Mouse (Mus musculus): Measurements from ENCODE around the gene Fah.
A peak's percentile ranks its signal among the peaks of the same experiment; 100 is the strongest.

Gene Fah

DNA sequence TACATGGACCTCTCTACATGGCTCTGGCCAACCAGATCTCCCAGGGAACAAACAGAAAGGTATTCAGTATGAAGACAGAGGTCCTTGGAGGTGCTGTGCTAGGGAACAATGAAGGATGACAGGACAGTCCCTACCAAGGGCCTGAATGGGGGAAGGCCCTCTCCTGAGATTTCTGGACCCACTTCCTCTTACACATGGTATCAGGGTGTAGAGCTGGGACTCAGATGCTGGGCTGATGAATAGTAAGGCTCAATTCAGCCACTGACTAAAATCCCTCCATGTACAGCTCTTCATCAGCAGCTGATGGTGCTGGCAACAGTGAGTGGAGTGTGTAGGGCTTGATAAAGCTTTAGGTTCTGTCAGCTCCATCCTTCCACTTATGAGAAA, 11.6 kb downstream of the Fah start:
- no peak for DNase-seq (ENCODE audit: low spot score)

DNA sequence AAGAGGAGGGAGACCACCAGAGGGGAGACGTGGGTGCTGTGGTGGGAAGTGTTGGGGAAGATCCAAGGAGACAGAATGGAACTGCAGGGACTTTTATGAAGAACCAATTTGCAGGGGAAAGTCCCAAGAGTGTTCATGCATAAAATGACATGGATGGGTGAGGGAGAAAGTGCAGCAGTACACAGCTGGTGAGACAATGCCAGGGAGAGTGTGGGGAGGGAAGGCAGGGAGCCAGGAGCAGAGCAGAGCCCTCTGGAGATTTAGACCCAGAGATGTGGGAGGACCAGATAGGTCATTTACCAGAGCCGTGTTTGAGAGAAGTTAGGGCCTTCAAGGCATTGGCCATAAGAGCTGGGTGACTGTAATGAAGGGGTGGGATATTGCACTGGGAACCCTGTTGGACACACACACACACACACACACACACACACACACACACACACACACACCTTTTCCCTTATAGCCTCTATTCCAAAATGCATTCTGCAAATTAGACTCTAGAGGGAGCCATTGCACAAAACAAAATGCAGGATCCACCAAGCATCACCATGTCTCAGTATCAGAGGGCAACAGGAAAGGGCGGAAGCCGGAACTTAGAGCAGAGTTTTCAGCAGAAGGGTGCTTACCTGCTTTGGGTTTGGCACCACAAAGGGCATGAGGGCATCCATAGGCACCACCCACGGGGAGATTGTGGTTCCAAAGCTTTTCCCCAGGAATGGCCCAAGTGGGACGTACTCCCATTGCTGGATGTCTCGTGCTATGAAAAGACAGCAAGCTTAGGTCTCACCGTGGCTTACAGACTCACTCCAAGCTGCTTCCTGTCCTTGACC, 12.2 kb downstream of the Fah start:
- peak; percentile 8 for DNase-seq (ENCODE audit: low spot score)

DNA sequence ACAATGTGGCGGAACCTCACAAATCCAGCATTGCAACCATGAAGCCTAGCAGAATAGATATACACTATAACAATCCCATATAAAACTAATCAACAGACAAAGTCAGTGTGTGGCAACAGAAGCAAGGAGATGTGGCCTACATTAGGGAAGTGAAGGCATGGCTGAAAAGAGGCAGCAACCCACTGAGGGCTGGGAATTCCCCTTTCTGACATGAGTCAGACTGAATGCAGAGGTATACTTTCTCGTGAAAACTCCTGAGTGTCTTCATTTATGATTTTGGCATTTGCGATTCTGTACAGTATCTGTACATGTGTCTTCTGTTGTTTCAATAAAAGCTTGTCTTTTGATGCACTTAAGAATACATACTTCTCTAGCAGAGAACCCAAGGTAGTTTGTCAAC, 15.2 kb downstream of the Fah start:
- DNase-seq (ENCODE audit: low spot score), result no peak

DNA sequence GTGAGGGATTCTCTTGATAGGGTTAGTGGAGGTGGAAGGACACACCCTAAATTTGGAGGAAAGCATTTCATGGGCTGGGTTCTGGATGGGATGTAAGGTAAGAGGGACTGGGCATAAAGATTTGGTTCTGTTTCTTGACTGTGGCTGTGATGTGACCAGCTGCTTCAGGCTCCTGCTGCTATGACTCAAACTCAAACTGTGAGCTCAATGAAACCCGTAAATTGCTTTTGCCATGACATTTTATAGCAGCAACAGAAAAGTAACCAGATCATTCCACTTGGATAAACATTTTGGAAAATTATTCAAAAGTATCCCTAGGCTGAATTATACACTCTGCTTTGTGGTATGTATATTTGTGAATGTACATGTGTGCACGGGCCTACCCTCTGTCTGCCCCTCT, 15.9 kb downstream of the Fah start:
- DNase-seq (ENCODE audit: low spot score), result no peak

DNA sequence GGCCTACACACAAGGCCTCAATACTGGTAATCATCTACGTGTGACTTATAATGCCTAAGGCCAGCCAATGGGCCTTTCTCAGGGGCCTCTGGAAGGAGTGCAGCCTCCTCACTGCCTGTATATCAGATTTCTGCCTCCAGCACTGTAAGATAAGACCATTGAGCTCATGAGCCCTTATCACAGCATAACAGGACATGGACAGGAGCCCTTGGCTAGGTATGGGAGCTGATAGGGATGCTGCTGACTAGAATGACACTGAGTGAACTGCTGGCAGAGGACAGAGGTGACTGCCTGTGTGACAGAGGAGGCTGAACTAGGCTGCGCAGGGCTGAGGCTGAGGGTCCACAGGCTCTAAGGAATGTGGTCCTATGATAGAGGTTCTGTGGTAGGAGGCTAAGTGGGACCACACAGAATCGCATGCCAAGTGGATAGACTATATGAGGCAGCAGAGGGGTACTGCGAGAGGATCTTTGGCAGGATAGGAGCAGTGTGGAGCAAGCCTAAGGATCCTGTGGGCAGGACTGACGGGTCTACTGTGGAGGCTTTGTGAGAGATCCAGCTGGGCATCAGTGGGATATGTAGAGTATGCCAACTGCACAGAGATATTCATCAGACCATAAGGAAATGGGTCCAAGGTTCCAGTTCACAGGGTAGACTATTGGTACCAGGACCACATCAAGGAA, 19.3 kb downstream of the Fah start:
- DNase-seq (ENCODE audit: low spot score), result no peak

DNA sequence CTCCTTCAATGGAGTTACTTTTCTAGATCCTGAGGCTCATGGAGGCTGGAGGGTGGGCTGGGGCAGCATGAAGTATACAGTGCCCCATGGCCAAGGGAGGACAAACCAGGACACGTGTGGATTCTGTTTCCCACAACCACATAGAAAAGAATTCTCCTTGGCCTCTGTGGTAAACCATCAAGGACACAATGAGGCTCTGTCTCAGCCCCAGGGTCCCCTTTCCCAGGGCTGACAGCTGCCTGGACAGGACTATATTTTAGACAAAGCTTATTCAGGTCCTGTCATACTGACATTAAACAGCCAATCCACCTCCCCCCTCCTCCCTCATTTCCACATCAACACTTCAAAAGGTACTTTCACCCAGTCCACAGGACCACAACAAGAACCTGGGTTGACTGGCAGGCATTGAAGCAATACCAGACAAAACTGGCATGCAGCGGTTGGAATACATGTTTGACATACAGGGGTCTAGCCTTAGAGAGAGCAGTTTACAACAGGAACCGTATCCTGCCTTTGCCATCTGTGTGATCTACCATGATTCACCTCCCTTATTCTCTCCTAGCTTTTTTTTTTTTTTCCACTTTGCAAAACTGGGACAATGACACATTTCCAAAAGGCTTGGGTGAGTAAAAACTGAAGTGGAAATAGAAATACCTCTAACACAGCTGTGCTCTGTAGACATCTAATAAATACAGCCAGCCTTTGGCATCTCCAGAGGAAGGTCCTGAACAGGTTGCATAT, 20.0 kb downstream of the Fah start:
- DNase-seq (ENCODE audit: low spot score), result no peak

DNA sequence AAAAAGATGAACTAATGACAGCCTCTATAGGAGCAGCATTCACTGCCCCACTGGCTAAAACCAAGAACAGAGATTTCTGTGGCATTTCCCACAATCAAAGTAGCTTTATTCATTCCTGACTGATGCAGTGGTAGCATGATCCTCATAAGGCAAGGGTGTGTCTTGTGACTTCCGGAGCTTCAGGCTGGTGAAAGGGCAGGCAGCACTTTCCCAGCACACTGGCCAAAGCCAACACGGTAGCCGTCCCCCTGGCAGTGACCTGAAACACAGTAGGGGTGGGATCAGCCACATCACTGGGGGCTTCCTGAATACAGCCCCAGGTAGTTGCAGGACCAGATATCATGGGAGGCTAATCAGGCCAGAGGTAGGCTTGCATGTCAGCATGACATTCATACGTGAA, 21.4 kb downstream of the Fah start:
- DNase-seq (ENCODE audit: low spot score), result no peak

DNA sequence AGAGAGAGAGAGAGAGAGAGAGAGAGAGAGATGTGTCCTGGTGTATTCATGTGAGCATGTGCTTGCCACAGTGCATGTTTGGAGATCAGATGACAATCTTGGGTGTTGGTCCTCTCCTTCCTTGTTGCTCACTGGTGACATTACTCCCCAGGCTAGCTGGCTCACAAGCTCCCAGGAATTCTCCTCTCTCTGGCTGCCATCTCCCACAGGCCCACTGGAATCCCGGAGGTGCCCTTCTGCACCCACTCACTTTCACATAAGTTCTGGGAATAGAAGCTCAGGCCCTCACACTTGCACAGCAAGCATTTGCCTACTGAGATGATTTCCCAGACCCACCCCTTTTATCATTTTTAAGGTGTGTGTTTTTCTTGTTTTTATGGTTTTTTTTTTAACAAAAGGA, 26.8 kb downstream of the Fah start:
- no peak for DNase-seq (ENCODE audit: low spot score)

DNA sequence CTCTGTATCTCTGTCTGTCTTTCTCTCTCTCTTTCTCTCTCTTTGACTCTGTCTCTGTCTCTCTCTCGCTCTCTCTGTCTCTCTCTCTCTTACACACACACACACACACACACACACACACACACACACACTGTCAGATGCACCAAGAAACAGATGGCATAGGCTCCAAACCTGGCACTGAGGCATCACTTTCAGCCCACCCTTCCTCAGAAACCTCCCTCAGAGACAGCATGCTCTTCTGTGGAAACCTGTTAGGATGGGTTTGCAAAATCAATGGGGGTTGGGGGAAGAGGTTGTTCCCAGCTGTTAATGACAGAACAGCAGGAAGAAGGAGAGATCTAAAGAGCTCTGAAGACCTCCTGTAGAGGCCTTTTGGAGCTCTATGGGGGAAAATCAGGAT, 27.7 kb downstream of the Fah start:
- DNase-seq (ENCODE audit: low spot score), result no peak

DNA sequence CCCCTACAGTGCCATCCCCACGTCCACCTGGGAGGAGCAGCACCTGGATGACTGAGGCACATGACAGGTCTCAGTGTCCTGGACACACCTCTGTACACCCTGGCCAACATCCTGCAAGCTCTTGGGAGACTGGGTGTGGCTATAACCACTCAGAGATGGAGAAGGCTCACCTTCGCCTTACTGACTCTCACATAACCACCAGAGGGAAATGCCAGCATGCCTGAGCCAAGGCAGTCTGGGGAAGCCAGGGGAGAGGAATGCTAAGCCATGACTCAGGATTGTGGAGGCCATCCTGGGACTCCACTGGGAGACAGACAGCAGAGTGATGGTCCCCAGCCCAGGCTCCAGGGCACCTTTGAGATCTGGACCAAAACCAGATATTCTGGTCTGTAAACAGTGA, 29.5 kb downstream of the Fah start:
- no peak for DNase-seq (ENCODE audit: low spot score)

DNA sequence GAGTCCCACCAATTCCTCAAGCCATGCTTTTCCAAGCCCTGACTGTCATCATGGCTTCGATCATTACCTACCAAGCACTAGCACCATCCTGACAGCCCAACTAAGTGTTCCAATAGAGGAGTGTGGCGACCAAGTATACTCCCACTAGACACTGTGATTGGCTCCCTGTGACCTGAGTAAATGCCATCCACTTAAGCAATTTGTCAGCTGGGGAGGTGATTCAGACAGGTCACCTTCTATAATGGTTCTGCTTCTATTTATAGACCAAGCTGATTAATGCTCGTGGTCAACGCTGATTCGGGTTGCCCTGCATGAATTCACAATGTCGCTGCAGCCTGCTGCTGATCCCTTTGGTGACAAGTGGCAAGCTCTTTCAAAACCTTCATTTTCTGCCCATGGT, 40.3 kb downstream of the Fah start:
- no peak for DNase-seq (ENCODE audit: low spot score)

DNA sequence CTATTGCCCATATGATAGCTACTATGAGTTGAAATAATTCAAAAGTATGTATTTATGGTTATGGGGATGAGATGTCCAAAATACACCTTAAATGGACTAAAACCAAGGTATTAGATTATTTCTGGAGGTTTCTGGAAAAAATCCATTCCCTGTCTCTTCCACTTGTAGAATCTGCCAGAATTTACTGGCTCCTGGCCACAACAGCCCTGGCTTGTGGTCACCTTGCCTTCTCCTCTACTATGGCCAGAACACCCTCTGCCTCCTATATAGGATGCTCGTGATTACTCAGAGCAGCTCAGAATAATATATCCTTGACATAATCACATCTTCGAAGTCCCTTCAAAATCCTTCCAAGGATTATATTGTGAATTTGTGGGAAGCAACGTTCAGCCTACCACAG, 42.3 kb downstream of the Fah start:
- DNase-seq (ENCODE audit: low spot score), result no peak

DNA sequence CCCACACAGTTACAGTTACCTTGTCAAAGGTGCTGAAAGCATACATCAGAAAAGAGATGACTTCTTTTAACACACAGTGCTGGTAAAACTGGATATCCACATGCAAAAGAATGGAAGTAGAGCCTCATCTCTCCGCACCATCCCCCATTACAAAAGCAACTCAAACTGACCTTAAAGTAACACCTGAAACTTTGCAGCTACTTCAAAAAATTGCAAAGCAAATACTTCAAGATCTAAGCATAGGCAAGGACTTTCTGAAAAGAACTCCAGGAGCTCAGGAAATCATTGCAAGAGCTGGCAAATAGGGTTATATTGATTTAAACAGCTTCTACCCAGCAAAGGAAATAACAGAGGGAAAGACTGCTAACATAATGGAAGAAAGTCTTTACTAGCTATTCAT, 46.0 kb downstream of the Fah start:
- no peak for DNase-seq (ENCODE audit: low spot score)

DNA sequence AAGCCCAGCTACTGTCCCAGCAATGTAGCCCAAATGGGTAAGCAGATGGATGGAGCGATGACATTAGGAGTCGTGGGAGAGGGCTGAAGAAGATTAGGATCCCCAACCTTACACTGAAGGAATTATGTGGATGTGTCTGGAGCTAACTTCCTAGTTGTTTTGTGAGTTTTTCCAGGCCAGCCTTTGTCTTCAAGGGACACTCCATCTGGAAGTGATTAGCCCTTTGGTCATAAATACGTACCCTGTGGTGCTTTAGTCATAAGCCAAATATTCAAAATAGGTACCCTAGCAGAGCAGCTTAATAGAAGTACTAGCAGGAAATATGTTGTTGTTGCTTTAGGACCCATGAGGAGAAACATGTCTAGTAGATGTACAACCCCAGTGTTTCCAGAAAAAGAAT, 49.2 kb downstream of the Fah start:
- DNase-seq (ENCODE audit: low spot score), result no peak

DNA sequence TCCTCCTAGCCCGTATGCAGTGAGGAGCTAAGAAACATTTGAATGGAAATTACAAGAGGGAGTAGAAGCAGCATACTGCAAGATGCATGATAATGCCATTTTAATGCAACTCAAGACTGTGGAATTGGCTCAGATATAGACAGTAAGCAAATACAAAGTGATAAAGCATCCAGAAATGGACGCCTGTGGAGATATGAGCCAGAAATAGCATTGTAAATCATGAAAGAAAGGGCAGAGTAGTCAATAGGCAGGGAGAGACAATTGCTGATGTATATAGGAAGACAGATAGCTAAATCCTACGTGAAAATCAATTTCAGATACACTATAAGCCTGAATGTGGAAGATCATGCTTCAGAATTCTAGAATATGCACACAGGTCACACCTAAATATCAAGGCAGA, 51.2 kb downstream of the Fah start:
- no peak for DNase-seq (ENCODE audit: low spot score)

DNA sequence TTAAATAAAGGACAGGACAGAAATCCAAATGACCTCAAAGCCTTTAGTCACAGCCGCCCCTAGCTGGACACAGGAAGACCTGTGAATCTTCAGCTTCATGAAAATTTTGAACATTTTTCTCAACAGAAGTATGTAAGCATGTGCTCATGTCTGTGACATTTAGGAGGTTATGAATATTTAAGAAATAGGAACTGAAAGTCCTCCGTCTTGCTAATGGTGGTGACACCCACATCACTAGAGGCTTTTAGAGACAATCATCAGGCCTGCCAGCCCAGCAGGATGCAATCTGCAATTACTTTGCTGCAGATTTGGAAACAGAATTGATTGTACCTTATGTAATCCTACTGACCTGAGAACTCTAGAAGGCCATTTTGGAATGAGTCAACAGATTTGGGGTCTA, 55.0 kb downstream of the Fah start:
- no peak for DNase-seq (ENCODE audit: low spot score)

DNA sequence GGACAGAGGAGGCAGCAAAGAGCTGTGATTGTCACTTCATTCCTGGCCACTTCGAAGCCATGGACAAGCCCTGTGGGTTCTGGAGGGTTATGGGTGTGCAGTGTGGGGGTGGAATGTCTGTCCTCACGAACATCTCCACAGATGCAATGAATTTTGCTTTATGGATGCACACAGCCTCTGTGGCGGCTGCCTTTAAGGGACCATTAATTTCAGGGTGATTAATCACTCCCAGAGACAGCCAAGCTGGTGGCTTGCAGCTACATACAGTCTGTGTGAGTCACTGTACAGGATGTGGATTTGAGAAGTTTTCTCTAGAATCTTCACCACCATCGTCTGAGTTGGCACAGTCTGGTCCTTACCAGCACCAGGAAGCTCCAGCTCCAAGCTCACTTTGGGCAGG, 59.9 kb downstream of the Fah start:
- no peak for DNase-seq (ENCODE audit: low spot score)

DNA sequence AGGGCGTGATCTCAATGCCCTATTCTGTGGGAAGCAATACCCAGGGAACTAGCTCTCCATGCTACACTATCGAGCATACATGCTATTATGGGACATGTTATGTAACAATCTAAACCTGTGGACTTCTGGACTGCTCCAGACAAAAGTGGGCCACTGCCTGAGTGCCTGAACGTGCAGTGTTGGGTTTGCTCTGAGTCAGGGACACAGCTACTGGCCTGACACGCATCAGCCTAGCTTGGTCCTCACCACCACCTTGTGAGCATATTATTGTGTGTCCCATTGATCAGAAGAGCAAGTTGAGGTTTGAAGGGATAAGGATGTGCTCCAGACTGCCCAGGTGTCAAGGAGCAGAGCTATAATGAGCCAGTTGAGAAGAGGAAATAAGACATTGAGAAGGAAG, 61.6 kb downstream of the Fah start:
- no peak for DNase-seq (ENCODE audit: low spot score)

All from ovary, postnatal 14 days (tissue).